In genomic region chr16:10749824-10750223, GRCm38 (mm10) we compare ENCODE assay signal across 10 mouse cellular contexts. TPM values are rescaled to one million over a fixed set of nuclear protein-coding genes. Genes with fewer than 3 reads are reported as not detected.
DNase-seq lines count a peak whose midpoint lies in the region; ATAC-seq lines count a peak whose summit lies in the region.
"Had no signal": no experiment of that assay in that cellular context is flagged by ENCODE, and none has a peak within 500 bp of the region (broad histone marks: within the 10 kb centered on the region; RNA-seq: fewer than 3 reads in every experiment).

No protein-coding gene starts in this region.

- no peak overlapping the region for H3K9ac ChIP-seq in heart, embryonic 14.5 days (ENCODE audit: low read length)
- H3K9ac ChIP-seq in intestine, embryonic 16.5 days (ENCODE audit: low read depth, low read length) = no peak overlapping the region
- H3K9ac ChIP-seq in kidney, embryonic 14.5 days (ENCODE audit: low read depth, low read length) = no peak overlapping the region

- H3K4me1 ChIP-seq in heart, embryonic 14.5 days (ENCODE audit: control insufficient read depth in 2 of 2, insufficient read depth in 2 of 2, low read length in 2 of 2) = peaks cover 17 to 18% of the 10 kb centered on the region in 2 experiments
- peaks cover 14% of the 10 kb centered on the region for H3K4me1 ChIP-seq in intestine, embryonic 16.5 days (ENCODE audit: control insufficient read depth, insufficient read depth, low read length)
- H3K4me1 ChIP-seq in kidney, embryonic 14.5 days (ENCODE audit: control insufficient read depth, insufficient read depth, low read length) = no peaks in the 10 kb centered on the region

- DNase-seq in heart, adult 8-10 months (ENCODE audit: low spot score) = no peak
- peak; percentile 41 for DNase-seq in thymus, postnatal 14 days
- no peak for DNase-seq in thymus, postnatal 0 days (ENCODE audit: low spot score)
- DNase-seq in yolk sac, embryonic 10.5 days (ENCODE audit: low spot score) = peak; percentile 66
- no peak for DNase-seq in urinary bladder, postnatal 36 days (ENCODE audit: low spot score in 2 of 2)

- H3K9me3 ChIP-seq in heart, embryonic 14.5 days (ENCODE audit: control insufficient read depth, low read length) = no peaks in the 10 kb centered on the region
- H3K9me3 ChIP-seq in intestine, embryonic 16.5 days (ENCODE audit: control insufficient read depth, low read length) = no peaks in the 10 kb centered on the region
- H3K9me3 ChIP-seq in kidney, embryonic 14.5 days (ENCODE audit: control insufficient read depth, low read length) = no peaks in the 10 kb centered on the region
- H3K9me3 ChIP-seq: megakaryocyte, embryonic 14.5 days had no signal

- no peak overlapping the region for H3K4me2 ChIP-seq in heart, embryonic 14.5 days (ENCODE audit: low read length)
- no peak overlapping the region for H3K4me2 ChIP-seq in intestine, embryonic 16.5 days (ENCODE audit: low read depth, low read length)
- H3K4me2 ChIP-seq in kidney, embryonic 14.5 days (replicated peaks; ENCODE audit: low read depth, low read length) = no peak overlapping the region

- ATAC-seq in heart, embryonic 14.5 days (ENCODE audit: insufficient number of reproducible peaks, insufficient read depth, low FRiP score, low read depth) = peak; percentile 78
- ATAC-seq in intestine, embryonic 16.5 days = peak; percentile 79
- no peak for ATAC-seq in kidney, embryonic 14.5 days (ENCODE audit: low FRiP score, low TSS enrichment)

- no peak overlapping the region for H3K4me3 ChIP-seq in heart, embryonic 14.5 days (ENCODE audit: control insufficient read depth in 1 of 2, insufficient read depth in 1 of 2, low read depth in 1 of 2, low read length in 2 of 2)
- no peak overlapping the region for H3K4me3 ChIP-seq in intestine, embryonic 16.5 days (ENCODE audit: low read length)
- no peak overlapping the region for H3K4me3 ChIP-seq in kidney, embryonic 14.5 days (ENCODE audit: low read length)
- H3K4me3 ChIP-seq: megakaryocyte, embryonic 14.5 days had no signal

- H3K27me3 ChIP-seq in heart, embryonic 14.5 days (ENCODE audit: control insufficient read depth, insufficient read depth, low read length) = no peaks in the 10 kb centered on the region; the same call in 1 of the 2 replicates
- H3K27me3 ChIP-seq in intestine, embryonic 16.5 days (replicated peaks; ENCODE audit: control insufficient read depth, insufficient read depth, low read length) = no peaks in the 10 kb centered on the region
- H3K27me3 ChIP-seq in kidney, embryonic 14.5 days (ENCODE audit: control insufficient read depth, insufficient read depth, low read length) = no peaks in the 10 kb centered on the region

- H3K27ac ChIP-seq in heart, embryonic 14.5 days (replicated peaks in 1 of 2; ENCODE audit: control insufficient read depth in 1 of 2, insufficient read depth in 1 of 2, low read depth in 2 of 2, low read length in 2 of 2) = peak overlapping the region in 1 of 2 experiments; percentile 33; a peak in 2 of 4 replicates
- no peak overlapping the region for H3K27ac ChIP-seq in intestine, embryonic 16.5 days (ENCODE audit: low read length)
- H3K27ac ChIP-seq in kidney, embryonic 14.5 days (ENCODE audit: low read depth, low read length) = no peak overlapping the region
- H3K27ac ChIP-seq: kidney, postnatal 0 days had no signal

- 12% methylated on average over 7 of the region's 7 CpGs for WGBS in heart, embryonic 14.5 days
- WGBS in intestine, embryonic 16.5 days = 40% methylated on average over 7 of the region's 7 CpGs
- WGBS in kidney, embryonic 14.5 days = 57% methylated on average over 7 of the region's 7 CpGs

- no peaks in the 10 kb centered on the region for H3K36me3 ChIP-seq in heart, embryonic 14.5 days (ENCODE audit: control insufficient read depth, insufficient read depth, low read length)
- H3K36me3 ChIP-seq in intestine, embryonic 16.5 days (ENCODE audit: control insufficient read depth, insufficient read depth, low read length) = no peaks in the 10 kb centered on the region
- H3K36me3 ChIP-seq in kidney, embryonic 14.5 days (ENCODE audit: control insufficient read depth, insufficient read depth, low read length) = no peaks in the 10 kb centered on the region

RNA-seq across cellular contexts. Expression of gene Socs1, which starts 35.5 kb away (rescaled TPM):
- 4.0 and 4.3 TPM in 2 replicates for polyA plus RNA-seq in heart, embryonic 14.5 days (2014; fragmentation: Nextera tagmentation; extraction: Ambion mirVana)
- total RNA-seq in heart, adult 8-10 months (2022) = under 1 TPM; 0.32 to 0.41 (median 0.36) TPM
- polyA plus RNA-seq in thymus, postnatal 0 days (2015; fragmentation: Nextera tagmentation; extraction: Ambion mirVana) = 146 and 184 TPM in 2 replicates
- 4.9 and 5.2 TPM in 2 replicates for polyA plus RNA-seq in intestine, embryonic 16.5 days (2015; fragmentation: Nextera tagmentation; extraction: Ambion mirVana)
- polyA plus RNA-seq in kidney, embryonic 14.5 days (2014; fragmentation: Nextera tagmentation; extraction: Ambion mirVana) = 6.3 and 7.2 TPM in 2 replicates

RNA-seq across cellular contexts. Expression of gene Tnp2, which starts 38.6 kb away (rescaled TPM):
- polyA plus RNA-seq in heart, embryonic 14.5 days (2014; fragmentation: Nextera tagmentation; extraction: Ambion mirVana) = not detected in 2 replicates
- not detected for total RNA-seq in heart, adult 8-10 months (2022)
- 3.7 and 4.5 TPM in 2 replicates for polyA plus RNA-seq in thymus, postnatal 0 days (2015; fragmentation: Nextera tagmentation; extraction: Ambion mirVana)
- not detected in 2 replicates for polyA plus RNA-seq in intestine, embryonic 16.5 days (2015; fragmentation: Nextera tagmentation; extraction: Ambion mirVana)
- not detected in 2 replicates for polyA plus RNA-seq in kidney, embryonic 14.5 days (2014; fragmentation: Nextera tagmentation; extraction: Ambion mirVana)
- polyA plus RNA-seq: kidney, postnatal 0 days had no signal

RNA-seq across cellular contexts. Expression of gene Prm3, which starts 40.9 kb away (rescaled TPM):
- not detected in 2 replicates for polyA plus RNA-seq in heart, embryonic 14.5 days (2014; fragmentation: Nextera tagmentation; extraction: Ambion mirVana)
- total RNA-seq in heart, adult 8-10 months (2022) = not detected
- polyA plus RNA-seq in thymus, postnatal 0 days (2015; fragmentation: Nextera tagmentation; extraction: Ambion mirVana) = not detected in 2 replicates
- not detected in 2 replicates for polyA plus RNA-seq in intestine, embryonic 16.5 days (2015; fragmentation: Nextera tagmentation; extraction: Ambion mirVana)
- polyA plus RNA-seq in kidney, embryonic 14.5 days (2014; fragmentation: Nextera tagmentation; extraction: Ambion mirVana) = not detected in 2 replicates
- polyA plus RNA-seq: kidney, postnatal 0 days had no signal

RNA-seq across cellular contexts. Expression of gene Prm2, which starts 46.1 kb away (rescaled TPM):
- polyA plus RNA-seq in heart, embryonic 14.5 days (2014; fragmentation: Nextera tagmentation; extraction: Ambion mirVana) = not detected in 2 replicates
- total RNA-seq in heart, adult 8-10 months (2022) = not detected
- polyA plus RNA-seq in thymus, postnatal 0 days (2015; fragmentation: Nextera tagmentation; extraction: Ambion mirVana) = not detected in 2 replicates
- polyA plus RNA-seq in intestine, embryonic 16.5 days (2015; fragmentation: Nextera tagmentation; extraction: Ambion mirVana) = not detected in 2 replicates
- polyA plus RNA-seq in kidney, embryonic 14.5 days (2014; fragmentation: Nextera tagmentation; extraction: Ambion mirVana) = not detected in 2 replicates
- polyA plus RNA-seq: kidney, postnatal 0 days had no signal

RNA-seq across cellular contexts. Expression of gene Prm1, which starts 55.8 kb away (rescaled TPM):
- not detected in 2 replicates for polyA plus RNA-seq in heart, embryonic 14.5 days (2014; fragmentation: Nextera tagmentation; extraction: Ambion mirVana)
- not detected for total RNA-seq in heart, adult 8-10 months (2022)
- polyA plus RNA-seq in thymus, postnatal 0 days (2015; fragmentation: Nextera tagmentation; extraction: Ambion mirVana) = 1.4 and 2.1 TPM in 2 replicates
- 0.44 TPM in 1 of 2 replicates, not detected in the other for polyA plus RNA-seq in intestine, embryonic 16.5 days (2015; fragmentation: Nextera tagmentation; extraction: Ambion mirVana)
- not detected in 2 replicates for polyA plus RNA-seq in kidney, embryonic 14.5 days (2014; fragmentation: Nextera tagmentation; extraction: Ambion mirVana)
- polyA plus RNA-seq: kidney, postnatal 0 days had no signal

Comparison
In these comparisons a context has a peak if more than half of its experiments do, and no peak if none do; other contexts are left out.
1. DNase-seq: peak in thymus, postnatal 14 days (single experiment) and yolk sac, embryonic 10.5 days (single experiment); none in heart, adult 8-10 months (single experiment), thymus, postnatal 0 days (single experiment) and urinary bladder, postnatal 36 days (0 of 2).
2. RNA of gene Socs1, which starts 35.5 kb away (polyA plus RNA-seq): 146 to 184 TPM in thymus, postnatal 0 days; 6.3 to 7.2 TPM in kidney, embryonic 14.5 days, 4.9 to 5.2 TPM in intestine, embryonic 16.5 days and 4.0 to 4.3 TPM in heart, embryonic 14.5 days; every median in the first group is over 10 times any median in the second.